Mouse (Mus musculus): ENCODE measurements around the gene Rps16. TPM values are rescaled to one million over a fixed set of nuclear protein-coding genes. Genes with fewer than 3 reads are reported as not detected.
"Not testable (repeated sequence)": the region's sequence is repeated elsewhere in the genome, so short reads cannot be mapped to it uniquely, and the experiment has no call there.

Rps16 gene
- total RNA-seq, 2 experiments from 2014 or later: 298 to 415 TPM

GRCm38 (mm10) chr7:28383606-28384005 is 33.2 kb downstream of the Rps16 start:
- intact Hi-C loops (cut with DNase I): no loop called here
- no peak for DNase-seq

- no peak for DNase-seq
- intact Hi-C loops (cut with DNase I): no loop called here
Measured at GRCm38 (mm10) chr7:28384162-28384561, 33.7 kb downstream of the Rps16 start.

DNA sequence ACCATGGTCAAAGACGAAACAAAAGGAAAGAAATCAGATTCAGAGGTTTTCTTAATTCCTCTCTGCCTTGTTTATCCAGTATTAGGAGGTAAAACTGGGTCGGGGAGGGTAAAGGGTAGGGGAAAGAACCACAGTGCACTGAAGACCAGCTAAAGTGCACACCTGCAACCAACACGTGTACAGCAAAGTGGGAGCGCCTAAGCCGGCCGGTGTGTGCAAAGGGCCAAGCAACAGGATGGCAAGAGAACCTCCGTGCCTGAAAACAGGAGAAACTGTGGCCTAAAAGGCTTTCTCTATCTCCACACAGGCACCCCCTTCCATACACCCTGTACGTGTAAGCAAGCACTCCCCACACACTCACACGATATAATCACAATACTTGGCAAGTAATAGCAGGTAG is 34.7 kb downstream of the Rps16 start:
- intact Hi-C loops (cut with DNase I): no loop called here
- no peak for DNase-seq

DNA sequence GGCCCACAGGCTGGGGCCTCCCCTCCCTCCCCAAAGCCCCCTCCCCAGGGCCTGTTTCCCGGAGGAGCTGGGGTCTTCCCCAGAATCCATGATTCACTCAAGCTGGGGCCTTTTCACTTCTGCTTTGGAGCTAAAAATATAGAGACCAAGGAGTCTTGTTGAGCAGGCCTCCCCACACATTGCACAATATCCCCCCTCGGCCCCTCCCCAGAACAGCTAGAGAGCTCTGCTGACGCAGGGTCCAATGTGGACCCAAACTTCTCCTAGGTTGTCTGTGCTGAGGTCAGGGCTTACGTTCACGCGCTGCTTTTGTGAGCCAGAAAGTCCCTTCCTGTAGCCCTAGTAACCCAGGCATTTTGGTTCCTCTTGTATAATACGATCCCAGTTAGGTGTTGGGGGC is 35.6 kb downstream of the Rps16 start:
- intact Hi-C loops (cut with DNase I): loop anchor here (1.0 kb wide), 1 partner anchor 13 kb away; no protein-coding TSS in a partner anchor
- no peak for DNase-seq

- intact Hi-C loops (cut with DNase I): loop anchor here (1.0 kb wide), 1 partner anchor 13 kb away; no protein-coding TSS in a partner anchor
- DNase-seq: peak; percentile 74 to 83
Measured at GRCm38 (mm10) chr7:28386462-28386861, 36.0 kb downstream of the Rps16 start.

DNA sequence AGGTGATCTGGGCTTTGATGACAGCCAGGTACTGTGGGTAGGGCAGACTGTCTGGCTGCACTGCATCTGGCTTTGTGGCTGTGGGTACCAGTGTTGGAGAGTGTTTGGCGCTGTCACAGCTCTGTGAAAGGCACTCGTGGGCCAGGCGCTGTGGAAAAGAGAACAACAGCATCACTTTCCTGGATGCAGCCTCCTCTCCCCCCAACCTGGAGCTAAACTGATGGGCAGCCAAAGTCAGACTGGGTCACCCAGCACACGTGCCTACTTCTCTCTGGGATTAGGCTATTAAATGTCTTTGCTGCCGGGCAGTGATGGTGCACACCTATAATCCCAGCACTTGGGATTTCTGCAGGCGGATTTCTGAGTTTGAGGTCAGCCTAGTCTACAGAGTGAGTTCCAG is 36.4 kb downstream of the Rps16 start:
- DNase-seq: not testable (repeated sequence)
- intact Hi-C loops (cut with DNase I): loop anchor here (1.0 kb wide), 1 partner anchor 14 kb away; no protein-coding TSS in a partner anchor

DNA sequence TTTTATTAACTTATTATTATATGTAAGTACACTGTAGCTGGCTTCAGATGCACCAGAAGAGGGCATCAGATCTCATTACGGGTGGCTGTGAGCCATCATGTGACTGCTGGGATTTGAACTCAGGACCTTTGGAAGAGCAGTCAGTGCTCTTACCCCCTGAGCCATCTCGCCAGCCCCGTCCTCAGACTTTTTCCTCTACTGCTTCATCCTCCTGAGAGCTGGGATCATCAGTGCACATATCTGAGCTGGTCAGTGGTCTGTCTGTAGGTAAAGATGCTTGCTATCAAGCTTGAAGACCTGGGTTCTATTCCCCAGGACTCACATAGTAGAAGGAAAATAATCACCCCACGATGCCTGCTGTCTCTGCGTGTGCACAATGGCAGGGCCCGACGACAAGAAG is 36.9 kb downstream of the Rps16 start:
- DNase-seq; intact Hi-C loops (cut with DNase I): not testable (repeated sequence)

- no peak for DNase-seq
- intact Hi-C loops (cut with DNase I): no loop called here
Measured at GRCm38 (mm10) chr7:28390331-28390730, 39.9 kb downstream of the Rps16 start.

- intact Hi-C loops (cut with DNase I): no loop called here
Measured at GRCm38 (mm10) chr7:28392429-28393271, 42.2 kb downstream of the Rps16 start, which contains the start of the genes Med29 and Paf1. Gene Med29 (minus strand): TSS chr7:28392708. Gene Paf1 (plus strand): TSS chr7:28392951.

DNA sequence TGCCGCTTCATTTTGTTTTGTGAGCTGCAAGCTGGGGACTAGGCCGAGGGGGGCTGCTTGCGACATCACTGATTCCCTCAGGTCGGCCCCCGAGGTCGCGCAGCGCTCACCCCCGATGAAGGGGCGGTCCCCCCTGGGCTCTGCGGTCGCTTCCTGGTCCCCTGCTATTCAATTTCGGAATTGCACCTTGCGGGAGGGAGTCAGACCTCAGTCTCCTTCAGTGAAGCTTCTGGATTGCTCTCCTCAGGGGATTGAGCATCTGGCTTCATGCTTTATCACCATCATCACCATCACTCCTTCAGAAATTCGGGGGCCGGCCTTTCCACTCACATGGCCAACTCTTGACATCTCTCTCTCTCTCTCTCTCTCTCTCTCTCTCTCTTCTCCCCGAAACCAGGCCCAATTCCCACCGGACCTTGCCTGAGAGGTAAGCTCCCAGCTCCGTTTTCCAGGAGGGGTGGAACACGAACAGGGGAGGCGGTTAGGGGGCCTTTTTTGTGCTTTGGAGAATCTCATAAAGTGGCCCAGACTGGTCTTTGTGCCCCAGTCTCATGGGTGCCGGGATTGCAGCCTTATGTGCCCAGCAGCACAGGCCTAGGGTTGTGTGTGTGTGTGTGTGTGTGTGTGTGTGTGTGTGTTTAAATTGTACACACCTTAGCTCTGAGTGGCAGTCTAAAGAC is 43.0 kb downstream of the Rps16 start:
- no peak for DNase-seq
- intact Hi-C loops (cut with DNase I): no loop called here

More at GRCm38 (mm10) chr7:28392429-28393271, 42.2 kb downstream of the Rps16 start, which contains the start of the genes Med29 and Paf1:
- DNase-seq: peak; percentile 90 to 95

DNA sequence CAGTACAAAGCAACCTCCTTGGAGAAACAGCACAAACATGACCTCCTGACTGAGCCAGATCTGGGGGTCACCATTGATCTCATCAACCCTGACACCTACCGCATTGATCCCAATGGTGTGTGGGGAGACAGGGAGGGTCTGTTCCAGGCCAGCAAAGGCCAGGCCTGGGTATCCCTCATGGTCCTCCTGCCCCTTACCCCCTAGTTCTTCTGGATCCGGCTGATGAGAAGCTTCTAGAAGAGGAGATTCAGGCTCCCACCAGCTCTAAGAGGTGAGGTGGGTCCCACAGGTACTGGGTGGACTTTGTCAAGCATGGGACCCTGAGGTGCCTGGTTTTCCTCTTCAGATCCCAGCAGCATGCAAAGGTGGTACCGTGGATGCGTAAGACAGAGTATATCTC is 45.0 kb downstream of the Rps16 start:
- no peak for DNase-seq
- intact Hi-C loops (cut with DNase I): no loop called here

GRCm38 (mm10) chr7:28398000-28398399 is 47.5 kb downstream of the Rps16 start:
- DNase-seq: no peak
- intact Hi-C loops (cut with DNase I): no loop called here

- DNase-seq: no peak
- intact Hi-C loops (cut with DNase I): no loop called here
Measured at GRCm38 (mm10) chr7:28398696-28399340, 48.4 kb downstream of the Rps16 start.

GRCm38 (mm10) chr7:28401030-28401429 is 50.6 kb downstream of the Rps16 start:
- intact Hi-C loops (cut with DNase I): no loop called here
- no peak for DNase-seq

- DNase-seq: no peak
- intact Hi-C loops (cut with DNase I): no loop called here
Measured at GRCm38 (mm10) chr7:28401942-28402341, 51.5 kb downstream of the Rps16 start.

Other genes with a start within 250 kb of the Rps16 start
- gene 9530053A07Rik, start 221.2 kb upstream of the Rps16 start, total RNA-seq (2021): not detected
- 10 to 100 TPM; 18.8 to 22.9 TPM for gene Fbl, start 180.9 kb upstream of the Rps16 start, total RNA-seq (2021)
- gene Dyrk1b, start 171.2 kb upstream of the Rps16 start, total RNA-seq (2021): 10 to 100 TPM; 82.4 to 90.6 TPM
- gene Eid2, start 82.8 kb upstream of the Rps16 start, total RNA-seq (2021): 1 to 10 TPM; 4.9 to 6.3 TPM
- gene Eid2b, start 72.9 kb upstream of the Rps16 start, total RNA-seq (2021): 1 to 10 TPM; 5.2 to 5.9 TPM
- not detected for gene Selenov, start 59.5 kb upstream of the Rps16 start, total RNA-seq (2021)
- gene Dll3, start 48.4 kb upstream of the Rps16 start, total RNA-seq (2021): not detected
- gene Timm50, start 38.6 kb upstream of the Rps16 start, total RNA-seq (2021): 10 to 100 TPM; 41.9 to 42.5 TPM
- 10 to 100 TPM; 52.0 to 61.4 TPM for gene Supt5, start 11.9 kb upstream of the Rps16 start, total RNA-seq (2021)
- 1 to 10 TPM; 4.7 to 7.8 TPM for gene Plekhg2, start 21.9 kb downstream of the Rps16 start, total RNA-seq (2021)
- 10 to 100 TPM in 1 of 2 experiments, 1 to 10 TPM in 1; 6.1 to 20.5 TPM for gene Zfp36, start 29.6 kb downstream of the Rps16 start, total RNA-seq (2021)
- 10 to 100 TPM; 19.1 to 22.1 TPM for gene Med29, start 42.1 kb downstream of the Rps16 start, total RNA-seq (2021)
- 10 to 100 TPM; 27.0 to 27.6 TPM for gene Paf1, start 42.3 kb downstream of the Rps16 start, total RNA-seq (2021)
- 1 to 10 TPM; 2.2 to 4.4 TPM for gene Gmfg, start 86.8 kb downstream of the Rps16 start, total RNA-seq (2021)
- under 1 TPM; 0.20 to 0.30 TPM for gene Lrfn1, start 101.3 kb downstream of the Rps16 start, total RNA-seq (2021)
- not detected for gene Ifnl2, start 159.8 kb downstream of the Rps16 start, total RNA-seq (2021)
- not detected for gene Ifnl3, start 172.2 kb downstream of the Rps16 start, total RNA-seq (2021)
- gene Sycn, start 190.2 kb downstream of the Rps16 start, total RNA-seq (2021): not detected
- not detected for gene Nccrp1, start 196.6 kb downstream of the Rps16 start, total RNA-seq (2021)
- gene Samd4b, start 247.5 kb downstream of the Rps16 start, total RNA-seq (2021): 10 to 100 TPM; 11.6 to 13.9 TPM
- 1 to 10 TPM; 1.8 to 2.5 TPM for gene Pak4, start 247.5 kb downstream of the Rps16 start, total RNA-seq (2021)